Mouse (Mus musculus) lung, postnatal 0 days (tissue): ENCODE data around the gene Klrb1f. TPM values are rescaled to one million over a fixed set of nuclear protein-coding genes. Genes with fewer than 3 reads are reported as not detected.
"Not testable (repeated sequence)": the region's sequence is repeated elsewhere in the genome, so short reads cannot be mapped to it uniquely, and the experiment has no call there.

Experiments used
- ATAC-seq: fragments of 200-750 bp; cut with Nextera tagmentation; 2 replicates; pipeline ENCODE4 v1.8.0; 2017; ENCODE audit warnings: moderate library complexity
- DNase-seq: peaks from one replicate; pipeline ENCODE4 v3.0.0-alpha.2; 2016; ENCODE audit warnings: low spot score
- H3K27ac ChIP-seq: fragments of 300-500 bp; sonication (generic); 2 replicates; pipeline ENCODE4 v1.5.1; 2014; ENCODE audit warnings: antibody characterized with exemption, mild to moderate bottlenecking, low read length, mixed read lengths
- H3K27me3 ChIP-seq: fragments of 300-500 bp; sonication (generic); replicated peaks from 2 replicates; pipeline ENCODE4 v1.6.1; 2014; ENCODE audit warnings: low read length, mixed read lengths; ENCODE audit not compliant: insufficient read depth
- H3K36me3 ChIP-seq: fragments of 300-500 bp; sonication (generic); 2 replicates; pipeline ENCODE4 v1.6.1; 2014; ENCODE audit warnings: low read length, mixed read lengths; ENCODE audit not compliant: insufficient read depth
- H3K4me1 ChIP-seq: fragments of 300-500 bp; sonication (generic); 2 replicates; pipeline ENCODE4 v1.6.1; 2014; ENCODE audit warnings: antibody characterized with exemption, low read depth, low read length, mixed read lengths; ENCODE audit not compliant: insufficient read depth
- H3K4me2 ChIP-seq: fragments of 300-500 bp; sonication (generic); replicated peaks from 2 replicates; pipeline ENCODE4 v1.6.1; 2014; ENCODE audit warnings: low read depth, mild to moderate bottlenecking, low read length, moderate library complexity, mixed read lengths
- H3K4me3 ChIP-seq: fragments of 300-500 bp; sonication (generic); 2 replicates; pipeline ENCODE4 v1.5.1; 2014; ENCODE audit warnings: low read depth, low read length
- H3K9ac ChIP-seq: fragments of 300-500 bp; sonication (generic); replicated peaks from 2 replicates; pipeline ENCODE4 v1.6.1; 2014; ENCODE audit warnings: low read depth, mild to moderate bottlenecking
- H3K9me3 ChIP-seq: fragments of 300-500 bp; sonication (generic); 2 replicates; pipeline ENCODE4 v1.6.1; 2016; ENCODE audit warnings: low read length, mixed read lengths
- CTCF ChIP-seq: IDR thresholded peaks from 2 replicates; pipeline ENCODE4 v1.5.1; 2016; ENCODE audit warnings: antibody characterized with exemption, mild to moderate bottlenecking
- EP300 ChIP-seq: IDR thresholded peaks from 2 replicates; pipeline ENCODE4 v1.6.1; 2016; ENCODE audit warnings: antibody characterized with exemption, mild to moderate bottlenecking, control low read depth
- WGBS: fragments of 180-500 bp; shearing (Covaris S2); extraction: QIAGEN DNeasy Blood & Tissue Kit; methylation state at CpG from one replicate; pipeline ENCODE4 v1.1.7; 2014; 5-methylcytosine and 5-hydroxymethylcytosine counted together
- polyA plus RNA-seq: library from polyadenylated mRNA; unstranded; fragments of >200 nt; fragmentation: Nextera tagmentation; extraction: Ambion mirVana; gene quantifications from 2 replicates; pipeline ENCODE4 v1.2.1, GENCODE M21; 2015

Gene Klrb1f
- 0.35 and 0.37 TPM in 2 replicates for polyA plus RNA-seq

DNA sequence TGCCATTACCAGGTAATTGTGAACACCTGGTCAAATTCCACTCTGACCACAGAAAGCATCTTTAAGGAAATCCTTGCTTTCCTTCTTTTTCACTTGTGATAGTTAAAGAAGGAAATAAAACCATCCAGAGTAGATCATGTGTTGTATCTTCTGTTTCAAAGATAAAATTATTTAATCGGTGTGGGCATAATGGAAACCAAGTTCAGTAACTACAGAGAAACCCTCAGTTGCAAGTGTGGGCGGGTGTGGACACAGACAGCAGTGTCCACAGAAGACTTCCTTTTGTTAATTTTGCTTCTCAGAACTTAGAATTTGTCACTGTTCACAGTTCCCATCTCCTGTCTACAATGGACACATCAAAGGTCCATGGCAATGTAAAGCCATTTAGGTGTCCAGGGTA lies at the start of gene Klrb1f:
TSS of gene Klrb1f (plus strand) at position 301 of the 400 bp plus-strand sequence.
- ATAC-seq (no peak), DNase-seq (no peak)
- H3K9ac ChIP-seq: no peak within 1 kb of the TSS
- H3K27ac ChIP-seq: no peak within 1 kb of the TSS
- H3K36me3 ChIP-seq: no peaks in the 10 kb centered on the region
- H3K4me3 ChIP-seq: no peak within 1 kb of the TSS
- no peak within 1 kb of the TSS for H3K4me2 ChIP-seq
- no peaks in the 10 kb centered on the region for H3K27me3 ChIP-seq
- no peaks in the 10 kb centered on the region for H3K9me3 ChIP-seq
- no peaks in the 10 kb centered on the region for H3K4me1 ChIP-seq
- TF ChIP-seq EP300 (no peak), CTCF (no peak)
- 82% methylated on average over 2 of the region's 2 CpGs for WGBS

DNA sequence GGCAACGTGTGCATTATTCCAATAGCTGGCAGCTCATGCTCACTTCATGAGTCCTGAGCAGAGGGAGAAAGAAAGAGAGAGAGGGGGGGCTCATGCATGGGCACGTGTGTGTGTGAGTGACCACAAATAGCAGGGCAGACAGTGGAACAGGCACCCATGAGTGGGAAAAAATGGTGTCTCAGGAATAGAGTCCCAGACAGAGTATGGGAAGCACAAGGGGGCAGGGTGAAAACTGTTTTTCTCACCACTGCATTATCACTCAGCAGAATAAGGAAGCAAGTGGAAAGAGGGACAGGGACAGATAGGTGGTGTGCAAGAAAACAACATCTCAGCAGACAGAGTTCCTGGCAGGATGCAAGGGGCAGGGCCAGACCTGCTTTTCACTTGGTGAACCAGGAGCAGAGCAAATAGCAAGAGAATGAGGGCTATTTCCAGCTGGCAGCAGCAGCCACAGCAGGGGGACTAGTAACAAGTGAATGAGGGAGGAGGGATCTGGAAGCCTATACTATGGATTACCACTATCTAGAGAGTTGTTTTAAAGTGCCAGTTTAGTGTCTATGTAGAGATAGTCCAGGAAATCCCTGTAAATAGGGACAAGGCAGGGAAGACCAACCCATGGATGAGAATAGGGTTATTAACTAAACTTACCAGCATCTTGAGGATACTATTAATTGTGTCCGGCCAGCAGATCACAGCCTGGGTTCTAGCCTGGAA lies 49.5 kb upstream of the Klrb1f start:
- no peak for ATAC-seq
- no peak overlapping the region for H3K9ac ChIP-seq
- H3K4me2 ChIP-seq: no peak overlapping the region
- H3K4me3 ChIP-seq: no peak overlapping the region
- H3K9me3 ChIP-seq: no peaks in the 10 kb centered on the region
- no peaks in the 10 kb centered on the region for H3K27me3 ChIP-seq
- H3K4me1 ChIP-seq: no peaks in the 10 kb centered on the region
- TF ChIP-seq CTCF (no peak), EP300 (no peak)
- no peak overlapping the region for H3K27ac ChIP-seq
- H3K36me3 ChIP-seq: no peaks in the 10 kb centered on the region
- no peak for DNase-seq
- 58% methylated on average over 3 of the region's 3 CpGs for WGBS

DNA sequence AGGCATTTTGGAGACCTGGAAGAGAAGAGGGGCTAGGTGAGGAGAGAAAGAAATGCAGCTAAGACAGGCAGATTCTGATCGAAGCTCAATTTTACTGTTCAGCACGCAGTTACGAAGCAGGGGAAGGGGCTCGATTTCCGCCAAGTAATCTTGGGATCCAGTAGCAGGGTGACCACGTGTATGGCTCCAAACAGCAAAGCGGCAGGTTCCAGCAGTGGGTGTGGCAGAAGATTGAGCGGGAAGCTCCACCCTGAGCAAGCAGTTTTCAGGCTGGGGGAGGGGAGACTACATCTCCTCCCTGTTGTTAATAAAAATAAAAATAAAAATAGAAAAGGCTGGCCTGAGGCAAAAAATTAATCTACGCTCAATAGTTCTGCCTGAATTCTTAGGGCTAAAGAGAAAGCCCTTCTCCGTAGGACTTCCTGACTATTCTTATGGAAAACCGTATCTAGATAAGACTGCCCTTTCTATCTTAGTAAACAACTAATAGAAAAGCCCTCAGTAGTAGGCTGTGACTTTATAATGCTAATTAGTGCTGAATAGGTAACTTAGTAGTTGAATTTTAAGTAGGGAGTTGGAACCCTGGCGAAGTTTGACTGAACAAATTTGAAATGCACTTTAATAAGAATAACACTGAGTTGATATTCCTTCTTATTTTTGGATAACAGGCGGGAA lies 48.8 kb upstream of the Klrb1f start:
- Histone ChIP-seq H3K27me3 (no peaks in the 10 kb centered on the region), H3K4me2 (no peak overlapping the region), H3K9me3 (no peaks in the 10 kb centered on the region), H3K9ac (no peak overlapping the region), H3K4me1 (no peaks in the 10 kb centered on the region), H3K36me3 (no peaks in the 10 kb centered on the region), H3K4me3 (no peak overlapping the region), H3K27ac (no peak overlapping the region)
- no peak for ATAC-seq
- no peak for TF ChIP-seq CTCF
- no peak for TF ChIP-seq EP300
- DNase-seq: no peak
- 72% methylated on average over 13 of the region's 13 CpGs for WGBS

DNA sequence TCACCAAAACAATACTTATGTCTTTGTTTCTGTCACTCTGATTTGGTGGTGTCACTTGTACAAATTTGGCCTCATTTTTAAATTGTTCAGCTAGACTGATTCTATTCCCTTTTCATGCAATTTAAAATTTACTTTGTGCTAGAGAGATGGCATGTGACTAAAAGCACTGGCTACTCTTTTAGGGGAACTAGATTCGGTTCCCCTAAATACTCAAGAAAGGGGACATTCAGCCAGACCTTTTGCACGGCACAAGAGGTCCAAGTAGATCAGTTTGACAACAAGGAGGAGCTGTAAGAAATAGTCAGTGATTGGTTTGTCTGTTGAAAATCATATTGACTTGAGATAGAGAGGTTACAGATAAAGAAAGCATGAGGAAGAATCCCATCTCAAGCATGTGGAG lies 44.3 kb upstream of the Klrb1f start:
- H3K27me3 ChIP-seq: no peaks in the 10 kb centered on the region
- WGBS: 89% methylated on average over 2 of the region's 2 CpGs
- no peak overlapping the region for H3K4me2 ChIP-seq
- ATAC-seq (no peak), DNase-seq (no peak)
- no peak overlapping the region for H3K9ac ChIP-seq
- no peaks in the 10 kb centered on the region for H3K4me1 ChIP-seq
- TF ChIP-seq EP300 (no peak), CTCF (no peak)
- H3K4me3 ChIP-seq: no peak overlapping the region
- H3K36me3 ChIP-seq: no peaks in the 10 kb centered on the region
- no peak overlapping the region for H3K27ac ChIP-seq
- no peaks in the 10 kb centered on the region for H3K9me3 ChIP-seq

DNA sequence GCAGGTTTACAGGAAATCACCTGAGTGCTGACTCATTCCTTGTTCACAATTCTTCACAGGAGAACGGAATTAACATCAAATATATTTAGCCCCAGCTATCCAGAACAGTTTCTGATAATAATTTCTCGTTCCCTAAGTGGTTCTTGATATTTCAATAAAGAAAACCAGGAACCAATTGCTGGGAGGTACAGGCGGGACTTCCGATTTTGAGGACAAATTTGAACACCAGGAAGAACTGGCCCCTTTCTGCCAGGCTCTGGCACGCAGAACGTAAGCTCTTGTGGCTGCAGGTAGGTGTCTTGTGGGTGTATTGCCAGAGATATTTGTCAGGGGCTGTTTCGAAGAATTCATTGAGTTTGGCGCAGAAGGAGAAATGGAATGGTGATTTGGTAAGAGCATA lies 37.1 kb upstream of the Klrb1f start:
- no peak overlapping the region for H3K9ac ChIP-seq
- H3K27ac ChIP-seq: no peak overlapping the region
- H3K4me2 ChIP-seq: no peak overlapping the region
- TF ChIP-seq EP300 (no peak), CTCF (no peak)
- no peaks in the 10 kb centered on the region for H3K9me3 ChIP-seq
- no peak for DNase-seq
- 86% methylated on average over 8 of the region's 8 CpGs for WGBS
- H3K27me3 ChIP-seq: no peaks in the 10 kb centered on the region
- ATAC-seq: no peak
- no peaks in the 10 kb centered on the region for H3K4me1 ChIP-seq
- H3K36me3 ChIP-seq: no peaks in the 10 kb centered on the region
- H3K4me3 ChIP-seq: no peak overlapping the region

DNA sequence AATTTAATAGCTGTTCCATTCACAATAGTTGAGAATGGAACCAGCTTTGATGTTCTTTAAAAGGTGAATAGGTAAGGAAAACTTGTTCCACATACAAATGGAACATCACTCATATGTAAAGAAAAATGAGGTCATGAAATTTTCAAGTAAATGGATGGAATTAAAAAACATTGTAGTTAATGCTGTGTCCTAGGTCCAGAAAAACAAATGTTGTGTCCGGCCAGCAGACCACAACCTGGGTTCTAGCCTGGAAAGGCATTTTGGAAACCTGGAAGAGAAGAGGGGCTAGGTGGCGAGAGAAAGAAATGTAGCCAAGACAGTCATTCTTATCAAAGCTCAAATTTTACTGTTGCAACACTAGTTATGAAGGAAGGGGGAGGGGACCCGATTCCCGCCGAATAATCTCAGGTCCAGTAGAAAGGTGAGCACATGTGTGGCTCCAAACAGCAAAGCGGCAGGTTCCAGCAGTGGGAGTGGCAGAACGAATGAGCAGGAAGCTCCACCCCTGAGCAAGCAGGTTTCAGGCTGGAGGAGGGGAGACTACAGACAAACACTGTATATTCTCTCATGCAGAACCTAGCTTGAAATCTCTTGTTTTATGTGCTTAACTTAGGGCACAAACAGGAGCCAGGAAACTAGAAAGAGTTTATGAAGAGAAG lies 35.7 kb upstream of the Klrb1f start:
- not testable (repeated sequence) for H3K9me3 ChIP-seq, H3K27ac ChIP-seq, H3K4me2 ChIP-seq, H3K36me3 ChIP-seq, H3K4me1 ChIP-seq, ATAC-seq, H3K27me3 ChIP-seq, DNase-seq, H3K9ac ChIP-seq, H3K4me3 ChIP-seq
- whole genome bisulfite sequencing: 74% methylated on average over 7 of the region's 7 CpGs
